Mouse (Mus musculus): Measurements from ENCODE around the gene Snai3. TPM values are rescaled to one million over a fixed set of nuclear protein-coding genes. Genes with fewer than 3 reads are reported as not detected.

Gene Snai3
- polyA plus RNA-seq (2017; shearing (Covaris generic)): 3.5 TPM

DNA sequence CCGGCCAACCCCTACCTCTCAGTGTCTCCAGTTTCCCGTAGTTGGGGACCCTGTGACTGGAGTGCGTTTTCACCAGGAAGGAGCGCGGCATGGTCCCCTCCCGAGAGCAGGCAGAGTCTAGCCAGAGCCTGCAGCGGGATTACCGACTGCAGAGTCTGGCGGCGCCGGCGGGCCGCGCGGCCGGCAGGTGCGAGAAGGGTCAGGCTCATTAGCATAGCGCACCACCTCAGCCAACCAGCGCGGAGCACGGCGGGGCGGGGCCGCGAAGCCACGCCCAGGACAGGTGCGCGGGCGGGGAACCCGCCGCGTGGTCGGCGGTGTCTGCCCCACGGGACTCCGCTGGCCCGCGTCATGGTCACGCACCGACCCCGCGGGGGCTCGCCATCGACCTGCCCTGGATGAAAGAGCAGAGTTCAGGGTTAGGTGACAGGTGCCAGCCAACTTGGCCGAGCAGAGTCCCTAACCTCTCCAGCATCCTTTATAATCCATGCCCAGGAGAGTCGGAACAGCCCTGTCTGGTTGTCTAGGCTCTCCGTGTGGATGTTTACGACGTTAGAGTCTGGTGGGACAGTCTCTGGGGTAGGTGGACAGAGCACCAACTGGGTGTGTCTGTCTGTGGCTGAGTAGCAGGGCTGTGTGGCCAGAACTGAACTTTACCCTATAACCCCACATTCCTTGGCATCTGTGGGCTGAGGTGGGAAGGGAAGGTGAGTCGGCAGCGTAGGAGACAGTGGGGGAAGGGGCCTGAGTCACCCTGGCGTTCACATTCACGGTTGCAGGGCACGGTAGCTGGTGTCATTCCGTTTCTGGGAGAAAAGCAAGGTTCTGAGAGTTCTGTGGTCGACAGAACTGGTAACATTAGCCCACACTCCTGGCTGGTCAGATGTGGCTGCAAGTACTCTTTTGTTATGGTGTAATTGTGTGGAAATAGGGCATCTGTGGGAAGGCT, at the start of gene Snai3:
Snai3 (minus strand) TSS at position 210 of the 949 bp plus-strand sequence.

DNA sequence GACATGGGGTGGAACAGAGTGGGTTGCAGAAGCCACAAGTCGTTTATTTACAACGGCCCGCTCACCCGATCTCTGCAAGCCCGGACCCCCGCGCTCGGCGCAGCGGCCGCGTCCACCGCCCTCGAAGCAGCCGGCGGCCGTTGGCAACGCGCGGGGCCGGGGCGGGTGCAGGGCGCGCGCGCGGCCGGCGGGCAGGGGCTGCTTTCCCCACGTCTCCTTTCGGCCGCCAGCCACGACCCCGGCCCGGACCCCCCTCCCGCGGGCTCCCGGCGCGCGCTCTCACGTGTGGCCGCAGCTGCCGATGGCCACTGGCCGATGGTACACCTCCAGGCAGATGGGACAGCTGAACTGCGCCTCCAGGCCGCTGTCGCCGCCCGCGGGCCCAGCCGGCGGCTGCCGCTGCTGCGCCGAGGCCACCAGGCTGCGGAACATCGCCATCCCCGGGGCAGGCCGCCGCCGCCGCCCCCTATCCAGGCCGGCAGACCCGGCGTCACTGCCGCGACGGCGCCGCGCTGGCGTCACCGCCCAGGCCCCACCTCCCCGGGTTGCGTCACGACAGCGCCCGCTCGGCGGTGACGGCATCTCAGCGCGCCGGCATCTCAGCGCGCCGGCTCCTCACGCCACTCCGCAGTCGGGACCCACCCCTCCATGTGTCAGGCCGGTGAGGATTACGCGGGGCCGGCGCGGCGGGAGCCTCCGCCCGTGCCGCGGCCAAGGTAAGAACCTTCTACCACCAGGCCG, 15.2 kb upstream of the Snai3 start, which contains the start of the genes Rnf166 and Ctu2:
Rnf166 (minus strand) TSS at position 485 of the 741 bp plus-strand sequence.
Ctu2 (plus strand) TSS at position 564 of the 741 bp plus-strand sequence.

DNA sequence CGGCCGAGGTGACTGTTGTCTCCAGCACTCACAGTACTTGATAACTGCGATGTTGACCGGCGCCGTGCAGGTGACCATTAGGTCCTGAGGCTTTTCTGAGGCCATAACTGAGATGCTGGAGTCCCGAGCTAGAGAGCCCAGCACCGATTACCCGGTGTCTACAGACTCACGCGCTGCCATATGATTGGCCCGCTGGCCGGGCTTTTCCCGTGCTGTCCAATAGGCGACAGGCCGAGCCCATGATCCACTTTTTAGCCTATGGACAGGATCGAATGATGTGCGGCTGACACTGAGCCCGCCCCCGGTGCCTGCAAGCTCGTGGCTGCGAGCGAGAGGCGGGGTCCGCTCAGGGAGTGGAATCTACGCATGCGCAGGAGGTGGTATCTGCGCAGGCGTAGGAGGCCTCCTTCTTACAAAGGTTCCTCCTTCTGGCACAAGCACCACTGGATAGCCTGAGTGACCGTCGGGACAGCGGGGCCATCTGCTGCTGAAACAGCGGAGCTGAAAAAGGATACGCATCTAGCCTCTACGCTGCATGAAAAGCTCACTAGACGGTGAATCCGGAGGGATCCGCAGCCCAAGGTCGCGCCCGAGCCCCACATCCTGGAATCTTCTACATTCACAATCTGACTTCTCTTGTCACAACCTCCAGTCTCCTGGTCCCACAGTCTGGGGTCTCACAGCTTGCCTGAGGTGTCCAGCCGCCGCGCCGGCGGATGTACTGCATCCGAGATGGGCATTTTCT, 17.1 kb downstream of the Snai3 start, which contains the start of gene Mvd:
Mvd (minus strand) TSS at position 161 of the 745 bp plus-strand sequence.

DNA sequence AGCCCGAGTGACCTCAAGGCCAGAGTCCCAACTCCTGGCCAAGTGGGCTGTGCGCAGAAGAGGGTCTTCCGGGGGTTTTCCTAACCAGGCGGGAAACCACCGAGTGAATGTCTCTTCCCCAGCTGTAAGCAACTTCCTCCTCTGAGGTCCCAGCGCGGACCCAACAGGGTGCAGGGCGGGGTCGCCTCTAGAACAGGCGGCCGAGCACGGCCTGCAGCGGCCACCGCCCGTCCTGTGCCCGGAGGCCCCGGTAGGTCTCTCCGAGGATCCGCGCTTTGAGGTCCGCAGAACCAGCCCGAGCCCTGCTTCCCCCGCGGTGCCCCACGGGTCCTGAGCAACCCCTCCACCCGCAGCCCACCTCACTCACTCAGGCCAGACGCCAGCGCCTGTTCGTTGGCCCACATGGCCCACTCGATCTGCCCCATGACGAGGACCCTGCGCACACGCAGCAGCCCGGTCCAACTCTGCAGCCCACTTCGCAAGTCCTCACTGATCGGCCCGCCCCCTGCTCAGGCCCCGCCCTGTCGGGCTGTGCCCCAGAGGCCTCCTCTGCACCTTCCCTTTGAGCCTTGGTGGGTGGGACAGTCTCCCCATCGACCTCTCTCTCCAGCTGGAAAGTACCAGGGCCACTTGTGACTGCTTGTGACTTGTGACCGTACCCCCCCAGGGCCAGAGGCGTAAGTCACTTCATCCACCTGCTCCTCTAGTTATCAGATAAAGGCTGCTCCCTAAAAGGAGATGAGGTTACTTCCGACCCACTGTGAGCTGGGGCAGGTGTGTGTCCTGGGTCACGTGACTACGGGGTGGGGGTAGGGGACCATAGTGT, 27.9 kb downstream of the Snai3 start, which contains the start of gene Cyba:
Cyba (minus strand) TSS at position 488 of the 826 bp plus-strand sequence.

DNA sequence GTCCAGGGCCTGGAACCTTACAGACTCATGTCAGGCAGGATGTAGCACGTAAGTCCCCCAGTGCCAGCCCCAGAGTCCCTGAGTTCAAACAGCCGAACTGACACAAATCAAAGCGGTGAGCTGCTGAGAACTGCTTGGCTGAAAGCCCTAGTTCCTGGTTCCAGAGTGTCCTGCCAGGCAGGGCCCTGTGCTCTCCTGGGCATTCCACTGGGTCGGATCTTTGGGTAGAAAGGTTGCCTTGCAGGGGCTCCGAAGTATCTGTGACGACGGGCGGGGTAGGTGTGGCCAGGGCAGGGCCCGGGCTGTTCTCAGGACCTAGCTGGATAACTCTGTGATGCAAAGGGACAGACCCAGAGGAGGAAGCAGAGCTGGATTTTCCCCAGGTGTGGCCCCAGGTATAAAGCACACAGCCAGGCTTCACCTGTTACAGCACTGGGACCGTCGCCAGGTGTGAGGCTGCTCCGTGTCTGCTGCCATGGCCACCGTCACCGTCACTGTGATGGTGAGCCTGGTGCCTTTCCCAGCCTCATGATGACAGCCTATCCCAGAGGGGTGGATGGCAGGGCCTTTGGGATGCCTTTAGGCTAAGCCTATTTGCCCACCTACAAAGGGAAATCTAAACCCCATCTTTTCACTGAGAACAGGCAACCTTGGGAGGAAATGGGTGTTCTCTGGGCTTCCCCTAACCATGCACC, 39.0 kb downstream of the Snai3 start, which contains the start of gene Il17c:
Il17c (plus strand) TSS at position 645 of the 695 bp plus-strand sequence.

Other genes starting within 250 kb of the Snai3 start
- 0.73 TPM for gene Zfpm1, start 178.6 kb downstream of the Snai3 start, polyA plus RNA-seq (2017; shearing (Covaris generic))
- gene Trhr2, start 100.0 kb downstream of the Snai3 start, polyA plus RNA-seq (2017; shearing (Covaris generic)): not detected
- gene Zc3h18, start 84.1 kb downstream of the Snai3 start, polyA plus RNA-seq (2017; shearing (Covaris generic)): 62.2 TPM
- not detected for gene Il17c, start 38.7 kb downstream of the Snai3 start, polyA plus RNA-seq (2017; shearing (Covaris generic))
- 981 TPM for gene Cyba, start 27.8 kb downstream of the Snai3 start, polyA plus RNA-seq (2017; shearing (Covaris generic))
- 28.4 TPM for gene Mvd, start 17.3 kb downstream of the Snai3 start, polyA plus RNA-seq (2017; shearing (Covaris generic))
- gene Rnf166, start 15.3 kb upstream of the Snai3 start, polyA plus RNA-seq (2017; shearing (Covaris generic)): 39.6 TPM
- 82.8 TPM for gene Ctu2, start 15.4 kb upstream of the Snai3 start, polyA plus RNA-seq (2017; shearing (Covaris generic))
- gene Piezo1, start 90.6 kb upstream of the Snai3 start, polyA plus RNA-seq (2017; shearing (Covaris generic)): 7.6 TPM
- gene Cdt1, start 107.3 kb upstream of the Snai3 start, polyA plus RNA-seq (2017; shearing (Covaris generic)): 21.6 TPM
- 201 TPM for gene Aprt, start 116.2 kb upstream of the Snai3 start, polyA plus RNA-seq (2017; shearing (Covaris generic))
- gene Galns, start 150.7 kb upstream of the Snai3 start, polyA plus RNA-seq (2017; shearing (Covaris generic)): 15.9 TPM
- gene Trappc2l, start 150.9 kb upstream of the Snai3 start, polyA plus RNA-seq (2017; shearing (Covaris generic)): 54.2 TPM
- not detected for gene Pabpn1l, start 162.0 kb upstream of the Snai3 start, polyA plus RNA-seq (2017; shearing (Covaris generic))
- 0.30 TPM for gene Cbfa2t3, start 238.4 kb upstream of the Snai3 start, polyA plus RNA-seq (2017; shearing (Covaris generic))

All from inflammation-experienced regulatory T-cells, adult 16 weeks (primary cell).